In the genomic region with DNA sequence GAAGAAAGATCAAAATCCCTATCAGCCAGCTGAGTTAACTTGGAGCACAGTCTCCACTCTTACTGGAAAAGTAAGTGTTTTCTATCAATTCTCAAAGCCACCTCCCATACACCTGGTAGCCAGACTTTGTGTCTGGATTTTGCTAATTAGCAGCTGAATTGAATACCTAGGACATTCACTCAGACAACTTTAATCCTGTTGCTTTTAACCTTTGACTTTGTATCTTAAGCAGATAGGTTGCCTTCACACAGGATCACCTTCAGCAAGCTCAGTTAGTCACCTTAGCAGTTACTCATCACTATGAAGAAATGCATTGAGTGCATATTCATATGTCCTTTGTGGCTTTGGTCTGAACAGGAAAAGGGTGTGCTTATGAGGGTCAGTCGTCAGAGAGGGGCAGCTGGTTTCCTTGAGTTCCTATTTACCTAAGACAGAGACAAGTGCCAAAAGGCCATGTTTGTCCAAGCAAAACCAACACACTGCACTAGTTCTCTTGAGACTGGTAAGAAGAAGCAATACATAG, we compare ENCODE assay signal across 32 mouse cellular contexts. TPM values are rescaled to one million over a fixed set of nuclear protein-coding genes. Genes with fewer than 3 reads are reported as not detected.
DNase-seq lines count a peak whose midpoint lies in the region; TF ChIP-seq lines count a peak whose summit lies in the region.
"Had no signal": no experiment of that assay in that cellular context is flagged by ENCODE, and none has a peak within 500 bp of the region (broad histone marks: within the 10 kb centered on the region; RNA-seq: fewer than 3 reads in every experiment).

No protein-coding gene starts in this region.

- H3K4me3 ChIP-seq in ES-Bruce4 (ENCODE audit: low read depth, low read length) (no peak overlapping the region), ES-E14 (ENCODE audit: insufficient read depth in 1 of 2, low read depth in 1 of 2, low read length in 2 of 2, poor library complexity in 1 of 2, severe bottlenecking in 1 of 2) (no peak overlapping the region)
- H3K4me3 ChIP-seq: embryonic facial prominence, embryonic 13.5 days; embryonic facial prominence, embryonic 15.5 days; erythroblast, embryonic 14.5 days; forebrain, embryonic 13.5 days; forebrain, embryonic 15.5 days had no signal

- TF ChIP-seq EP300 in ES-Bruce4 (IDR thresholded peaks at IDR 0.05; ENCODE audit: insufficient read depth, low read depth, low read length), result no peak

- no peak for TF ChIP-seq POLR2A in ES-Bruce4 (IDR thresholded peaks at IDR 0.05; ENCODE audit: insufficient read depth, low read length)

- H3K27me3 ChIP-seq in ES-Bruce4 (ENCODE audit: control insufficient read depth, insufficient read depth, low read length, poor library complexity, severe bottlenecking), result no peaks in the 10 kb centered on the region
- H3K27me3 ChIP-seq: CH12.LX; embryonic facial prominence, embryonic 13.5 days; embryonic facial prominence, embryonic 15.5 days; forebrain, embryonic 13.5 days; forebrain, embryonic 15.5 days had no signal

- H3K36me3 ChIP-seq in ES-Bruce4 (ENCODE audit: control insufficient read depth, insufficient read depth, low read length, poor library complexity, severe bottlenecking) (no peaks in the 10 kb centered on the region), ES-E14 (ENCODE audit: control insufficient read depth, insufficient read depth, low read length, poor library complexity, severe bottlenecking) (no peaks in the 10 kb centered on the region)
- H3K36me3 ChIP-seq: embryonic facial prominence, embryonic 13.5 days; embryonic facial prominence, embryonic 15.5 days; forebrain, embryonic 15.5 days had no signal

- intact Hi-C loops in left cerebral cortex, postnatal 4 days (cut with DNase I), result no loop called here

- in situ Hi-C loops in ES-E14 (cut with MboI; ENCODE audit: low sequenced_read_pairs in 2 of 2, unreplicated experiment in 2 of 2), result no loop called here

- DNase-seq in embryo, embryonic 10.5 days (ENCODE audit: low spot score), result peak; percentile 2
- no peak for DNase-seq in embryo, embryonic 10 days (ENCODE audit: low spot score)
- DNase-seq in ES-E14 (ENCODE audit: low read depth, low spot score), result no peak
- peak; percentile 70 for DNase-seq in ZHBTc4 (ENCODE audit: low read depth, low spot score)
- DNase-seq in left cerebral cortex, postnatal 4 days, result no peak
- no peak for DNase-seq in right cerebral cortex, postnatal 36 days (ENCODE audit: low spot score in 2 of 2)
- no peak for DNase-seq in adrenal gland, postnatal 14 days
- DNase-seq: adrenal gland, adult 2 months; adrenal gland, postnatal 10 days; B cell, adult 2 months; cerebellum, adult 11 months; cerebellum, adult 18-20 months; cerebellum, adult 8-10 months; cerebellum, adult 9-11 months; cerebellum, postnatal 14 days; cerebellum, postnatal 36 days; embryo, embryonic 11 days; forebrain, postnatal 0 days had no signal

- TF ChIP-seq CTCF in ES-Bruce4 (IDR thresholded peaks at IDR 0.05; ENCODE audit: low read depth, low read length), result no peak

- H3K27ac ChIP-seq in ES-Bruce4 (ENCODE audit: insufficient read depth, low read length) (peak overlapping the region; percentile 98), ES-E14 (ENCODE audit: insufficient read depth, low read depth, low read length, poor library complexity, severe bottlenecking) (peak overlapping the region; percentile 63; the same call in 1 of the 2 replicates)
- H3K27ac ChIP-seq: embryonic facial prominence, embryonic 13.5 days; embryonic facial prominence, embryonic 15.5 days; forebrain, embryonic 13.5 days; forebrain, embryonic 15.5 days had no signal

- peaks cover 6% of the 10 kb centered on the region for H3K4me1 ChIP-seq in ES-Bruce4 (ENCODE audit: control insufficient read depth, insufficient read depth, low read length)
- peaks cover 5 to 11% of the 10 kb centered on the region in 2 experiments; a peak in 3 of 4 replicates for H3K4me1 ChIP-seq in ES-E14 (ENCODE audit: control insufficient read depth in 2 of 2, insufficient read depth in 2 of 2, low read length in 2 of 2, poor library complexity in 1 of 2)
- H3K4me1 ChIP-seq: embryonic facial prominence, embryonic 13.5 days; embryonic facial prominence, embryonic 15.5 days; forebrain, embryonic 13.5 days; forebrain, embryonic 15.5 days had no signal

- peaks cover 23% of the 10 kb centered on the region for H3K9me3 ChIP-seq in ES-Bruce4 (replicated peaks; ENCODE audit: control insufficient read depth, insufficient read depth, low read length, poor library complexity, severe bottlenecking)
- H3K9me3 ChIP-seq in ES-E14 (ENCODE audit: control insufficient read depth, insufficient read depth, low read depth, low read length), result peaks cover 11% of the 10 kb centered on the region
- H3K9me3 ChIP-seq: embryonic facial prominence, embryonic 13.5 days; embryonic facial prominence, embryonic 15.5 days; forebrain, embryonic 13.5 days; forebrain, embryonic 15.5 days had no signal

- H3K9ac ChIP-seq in ES-Bruce4 (ENCODE audit: low read depth, poor library complexity, severe bottlenecking), result no peak overlapping the region
- H3K9ac ChIP-seq in ES-E14 (ENCODE audit: insufficient read depth, low read depth, low read length, poor library complexity, severe bottlenecking), result no peak overlapping the region
- H3K9ac ChIP-seq: embryonic facial prominence, embryonic 13.5 days; embryonic facial prominence, embryonic 15.5 days; forebrain, embryonic 13.5 days; forebrain, embryonic 15.5 days; forebrain, postnatal 0 days had no signal

TF ChIP-seq in ES-E14, 5 proteins besides CTCF, POLR2A, EP300 and RAD21:
- TF ChIP-seq ZC3H11A (IDR thresholded peaks at IDR 0.05; ENCODE audit: borderline replicate concordance, low read depth, low read length) (no peak), MAFK (IDR thresholded peaks at IDR 0.05; ENCODE audit: insufficient read depth, low read depth, low read length) (no peak), HCFC1 (IDR thresholded peaks at IDR 0.05; ENCODE audit: borderline replicate concordance, insufficient read depth, low read length) (no peak), CHD2 (IDR thresholded peaks at IDR 0.05; ENCODE audit: low read depth, low read length) (no peak), ZNF384 (IDR thresholded peaks at IDR 0.05; ENCODE audit: low read depth, low read length) (no peak)

RNA-seq across cellular contexts. Expression of gene Vmn1r213, which starts 15.2 kb away (rescaled TPM):
- polyA plus RNA-seq in ES-Bruce4 (2011; ENCODE audit: insufficient read depth, insufficient read length, low read depth, missing spikeins), result not detected in 2 replicates
- total RNA-seq in ES-E14 (2012; rRNA removed), result not detected in 2 replicates
- total RNA-seq in left cerebral cortex, postnatal 4 days (2021), result not detected
- not detected in 2 replicates for total RNA-seq in adrenal gland, postnatal 14 days (2021)
- total RNA-seq: adrenal gland, adult 2 months; adrenal gland, postnatal 10 days; adrenal gland, postnatal 4 days; CH12.LX; common myeloid progenitor, adult 5-6 weeks; forebrain, postnatal 0 days; MEL had no signal
- polyA plus RNA-seq: adrenal gland, adult 2 months; brain, embryonic 14.5 days; CD4-positive, CD25-positive, alpha-beta regulatory T cell, adult 4 months; embryonic facial prominence, embryonic 11.5 days; embryonic facial prominence, embryonic 13.5 days; embryonic facial prominence, embryonic 15.5 days; erythroblast, embryonic 14.5 days; forebrain, embryonic 11.5 days; forebrain, embryonic 13.5 days; forebrain, embryonic 15.5 days; forebrain, postnatal 0 days had no signal

RNA-seq across cellular contexts. Expression of gene Vmn1r214, which starts 38.0 kb away (rescaled TPM):
- polyA plus RNA-seq in ES-Bruce4 (2011; ENCODE audit: insufficient read depth, insufficient read length, low read depth, missing spikeins), result not detected in 2 replicates
- not detected in 2 replicates for total RNA-seq in ES-E14 (2012; rRNA removed)
- total RNA-seq in left cerebral cortex, postnatal 4 days (2021), result not detected
- not detected in 2 replicates for total RNA-seq in adrenal gland, postnatal 14 days (2021)
- total RNA-seq: adrenal gland, adult 2 months; adrenal gland, postnatal 10 days; adrenal gland, postnatal 4 days; CH12.LX; common myeloid progenitor, adult 5-6 weeks; forebrain, postnatal 0 days; MEL had no signal
- polyA plus RNA-seq: adrenal gland, adult 2 months; brain, embryonic 14.5 days; embryonic facial prominence, embryonic 11.5 days; embryonic facial prominence, embryonic 13.5 days; embryonic facial prominence, embryonic 15.5 days; erythroblast, embryonic 14.5 days; forebrain, embryonic 11.5 days; forebrain, embryonic 13.5 days; forebrain, embryonic 15.5 days; forebrain, postnatal 0 days had no signal

Comparison
In these comparisons a context has a peak if more than half of its experiments do, and no peak if none do; other contexts are left out.
1. DNase-seq: peak in embryo, embryonic 10.5 days (single experiment) and ZHBTc4 (single experiment); none in embryo, embryonic 10 days (single experiment), ES-E14 (single experiment), left cerebral cortex, postnatal 4 days (single experiment), right cerebral cortex, postnatal 36 days (0 of 2) and adrenal gland, postnatal 14 days (single experiment).